Mouse (Mus musculus): ENCODE data around the gene Hspg2. TPM values are rescaled to one million over a fixed set of nuclear protein-coding genes. Genes with fewer than 3 reads are reported as not detected.

Gene Hspg2
- total RNA-seq, 1 experiment from 2014 or later, result not detected

- no peak for ATAC-seq (replicated peaks; ENCODE audit: insufficient number of reproducible peaks, low FRiP score, low TSS enrichment, poor library complexity, severe bottlenecking)
These were observed 26.4 kb downstream of the Hspg2 start for GRCm38 (mm10) chr4:137494751-137495500.

GRCm38 (mm10) chr4:137495501-137496100 is 27.0 kb downstream of the Hspg2 start:
- ATAC-seq (replicated peaks; ENCODE audit: insufficient number of reproducible peaks, low FRiP score, low TSS enrichment, poor library complexity, severe bottlenecking), result no peak

GRCm38 (mm10) chr4:137497367-137497766 is 28.8 kb downstream of the Hspg2 start:
- ATAC-seq (replicated peaks; ENCODE audit: insufficient number of reproducible peaks, low FRiP score, low TSS enrichment, poor library complexity, severe bottlenecking), result no peak

GRCm38 (mm10) chr4:137497892-137498722 is 29.5 kb downstream of the Hspg2 start:
- ATAC-seq (replicated peaks; ENCODE audit: insufficient number of reproducible peaks, low FRiP score, low TSS enrichment, poor library complexity, severe bottlenecking), result no peak

- ATAC-seq (replicated peaks; ENCODE audit: insufficient number of reproducible peaks, low FRiP score, low TSS enrichment, poor library complexity, severe bottlenecking), result no peak
These were observed 30.5 kb downstream of the Hspg2 start for GRCm38 (mm10) chr4:137498882-137499583.

GRCm38 (mm10) chr4:137500149-137500548 is 31.6 kb downstream of the Hspg2 start:
- no peak for ATAC-seq (replicated peaks; ENCODE audit: insufficient number of reproducible peaks, low FRiP score, low TSS enrichment, poor library complexity, severe bottlenecking)

GRCm38 (mm10) chr4:137500953-137501352 is 32.4 kb downstream of the Hspg2 start:
- no peak for ATAC-seq (replicated peaks; ENCODE audit: insufficient number of reproducible peaks, low FRiP score, low TSS enrichment, poor library complexity, severe bottlenecking)

GRCm38 (mm10) chr4:137502183-137502582 is 33.6 kb downstream of the Hspg2 start:
- no peak for ATAC-seq (replicated peaks; ENCODE audit: insufficient number of reproducible peaks, low FRiP score, low TSS enrichment, poor library complexity, severe bottlenecking)

GRCm38 (mm10) chr4:137502801-137503200 is 34.2 kb downstream of the Hspg2 start:
- ATAC-seq (replicated peaks; ENCODE audit: insufficient number of reproducible peaks, low FRiP score, low TSS enrichment, poor library complexity, severe bottlenecking), result no peak

GRCm38 (mm10) chr4:137503509-137503971 is 35.0 kb downstream of the Hspg2 start:
- no peak for ATAC-seq (replicated peaks; ENCODE audit: insufficient number of reproducible peaks, low FRiP score, low TSS enrichment, poor library complexity, severe bottlenecking)

- no peak for ATAC-seq (replicated peaks; ENCODE audit: insufficient number of reproducible peaks, low FRiP score, low TSS enrichment, poor library complexity, severe bottlenecking)
These were observed 38.1 kb downstream of the Hspg2 start for GRCm38 (mm10) chr4:137506629-137507028.

- ATAC-seq (replicated peaks; ENCODE audit: insufficient number of reproducible peaks, low FRiP score, low TSS enrichment, poor library complexity, severe bottlenecking), result no peak
These were observed 41.0 kb downstream of the Hspg2 start for GRCm38 (mm10) chr4:137509528-137509927.

GRCm38 (mm10) chr4:137510021-137510696 is 41.6 kb downstream of the Hspg2 start:
- ATAC-seq (replicated peaks; ENCODE audit: insufficient number of reproducible peaks, low FRiP score, low TSS enrichment, poor library complexity, severe bottlenecking), result no peak

GRCm38 (mm10) chr4:137512897-137513296 is 44.3 kb downstream of the Hspg2 start:
- ATAC-seq (replicated peaks; ENCODE audit: insufficient number of reproducible peaks, low FRiP score, low TSS enrichment, poor library complexity, severe bottlenecking), result no peak

GRCm38 (mm10) chr4:137517989-137518691 is 49.6 kb downstream of the Hspg2 start:
- no peak for ATAC-seq (replicated peaks; ENCODE audit: insufficient number of reproducible peaks, low FRiP score, low TSS enrichment, poor library complexity, severe bottlenecking)

GRCm38 (mm10) chr4:137518746-137519145 is 50.2 kb downstream of the Hspg2 start:
- no peak for ATAC-seq (replicated peaks; ENCODE audit: insufficient number of reproducible peaks, low FRiP score, low TSS enrichment, poor library complexity, severe bottlenecking)

- no peak for ATAC-seq (replicated peaks; ENCODE audit: insufficient number of reproducible peaks, low FRiP score, low TSS enrichment, poor library complexity, severe bottlenecking)
These were observed 51.8 kb downstream of the Hspg2 start for GRCm38 (mm10) chr4:137520346-137520745.

GRCm38 (mm10) chr4:137521966-137522365 is 53.4 kb downstream of the Hspg2 start:
- no peak for ATAC-seq (replicated peaks; ENCODE audit: insufficient number of reproducible peaks, low FRiP score, low TSS enrichment, poor library complexity, severe bottlenecking)
